Mouse (Mus musculus): ENCODE results near the gene Myo18b.

Gene Myo18b

GRCm38 (mm10) chr5:112822426-112822825 lies 73.7 kb downstream of the Myo18b start:
- in situ Hi-C loops (cut with MboI, MseI), result no loop called here

GRCm38 (mm10) chr5:112815051-112815450 lies 81.1 kb downstream of the Myo18b start:
- in situ Hi-C loops (cut with MboI, MseI), result no loop called here

GRCm38 (mm10) chr5:112807629-112808028 lies 88.5 kb downstream of the Myo18b start:
- in situ Hi-C loops (cut with MboI, MseI), result no loop called here

DNA sequence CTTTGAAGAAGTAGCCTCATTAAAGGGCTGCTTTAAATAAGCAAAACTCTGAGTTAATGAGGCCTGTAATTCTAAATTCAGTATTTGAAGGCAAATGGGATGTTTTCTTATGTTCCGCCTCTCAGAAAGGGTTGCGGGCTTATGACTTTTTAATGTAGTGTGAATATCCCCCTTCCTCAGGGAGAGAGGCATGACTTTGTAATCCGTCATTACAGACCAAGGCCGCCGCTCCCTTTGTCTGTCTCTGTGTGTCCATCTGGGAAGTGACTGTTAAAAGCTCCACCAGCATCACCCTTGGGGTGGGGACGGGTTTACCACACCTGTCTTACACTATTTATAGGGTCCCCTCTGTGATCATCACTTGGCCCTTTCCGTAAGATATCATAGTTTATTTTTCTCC lies 100.1 kb downstream of the Myo18b start:
- in situ Hi-C loops (cut with MboI, MseI), result no loop called here

GRCm38 (mm10) chr5:112791792-112792780 lies 104.1 kb downstream of the Myo18b start:
- in situ Hi-C loops (cut with MboI, MseI), result no loop called here

- in situ Hi-C loops (cut with MboI, MseI), result no loop called here
Measured at GRCm38 (mm10) chr5:112790376-112791111, 105.6 kb downstream of the Myo18b start.

DNA sequence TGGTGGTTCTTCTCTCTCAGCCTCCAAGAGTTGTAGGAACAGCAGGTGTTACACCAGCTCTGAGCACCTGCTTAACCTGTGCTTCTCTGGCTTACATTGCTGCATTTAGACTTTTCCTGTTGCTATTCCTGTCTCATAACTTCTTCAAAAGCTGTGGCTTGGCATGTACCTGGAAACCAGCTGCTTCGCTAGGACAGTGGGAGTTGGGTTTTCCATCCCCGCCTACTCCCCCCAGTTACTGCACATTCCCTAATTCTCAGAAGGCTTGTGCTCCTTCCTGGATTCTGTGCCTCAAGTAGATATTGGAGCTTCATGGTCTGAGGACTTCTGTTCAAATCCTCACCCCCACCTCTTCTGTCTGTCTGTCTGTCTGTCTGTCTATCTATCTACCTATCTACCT lies 107.7 kb downstream of the Myo18b start:
- in situ Hi-C loops (cut with MboI, MseI), result no loop called here

DNA sequence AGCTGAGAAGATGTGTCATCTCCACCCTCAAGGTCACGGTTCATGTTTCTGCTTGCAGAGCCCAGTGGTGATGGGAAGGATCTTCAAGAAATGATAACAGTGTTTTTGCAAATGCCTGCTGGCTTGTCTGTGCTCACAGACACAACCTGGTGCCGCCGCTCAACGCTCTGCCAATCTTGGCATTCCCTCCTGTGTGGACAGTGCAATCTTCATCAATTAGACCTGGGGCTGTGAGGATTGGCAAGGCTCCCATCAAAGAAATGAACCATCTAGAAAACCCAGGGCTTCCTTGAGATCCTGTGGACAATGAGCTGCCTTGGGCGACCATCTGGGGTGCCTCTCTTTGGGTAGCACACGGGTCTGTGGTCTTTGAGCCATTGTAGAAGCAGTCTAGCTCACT lies 109.4 kb downstream of the Myo18b start:
- in situ Hi-C loops (cut with MboI, MseI), result no loop called here

GRCm38 (mm10) chr5:112786031-112786430 lies 110.1 kb downstream of the Myo18b start:
- in situ Hi-C loops (cut with MboI, MseI), result no loop called here

DNA sequence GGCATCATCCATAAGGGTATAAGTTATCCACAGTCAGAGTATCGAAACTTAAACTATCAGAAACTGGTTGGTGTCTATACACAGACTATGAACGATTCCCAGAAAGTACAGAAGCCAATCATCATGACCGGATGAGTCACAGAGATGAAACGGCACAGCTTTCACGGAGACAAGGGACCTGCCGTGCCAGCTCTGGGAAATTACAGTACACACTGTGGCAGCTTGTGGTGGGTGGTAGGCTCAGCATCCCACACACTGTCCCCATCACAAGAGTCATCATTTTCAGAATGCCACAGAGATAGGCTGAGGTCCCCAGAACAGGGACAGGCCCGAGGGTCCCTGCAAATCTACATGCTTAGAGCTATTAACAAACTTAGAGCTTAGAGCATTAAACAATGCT lies 114.4 kb downstream of the Myo18b start:
- in situ Hi-C loops (cut with MboI, MseI), result no loop called here

DNA sequence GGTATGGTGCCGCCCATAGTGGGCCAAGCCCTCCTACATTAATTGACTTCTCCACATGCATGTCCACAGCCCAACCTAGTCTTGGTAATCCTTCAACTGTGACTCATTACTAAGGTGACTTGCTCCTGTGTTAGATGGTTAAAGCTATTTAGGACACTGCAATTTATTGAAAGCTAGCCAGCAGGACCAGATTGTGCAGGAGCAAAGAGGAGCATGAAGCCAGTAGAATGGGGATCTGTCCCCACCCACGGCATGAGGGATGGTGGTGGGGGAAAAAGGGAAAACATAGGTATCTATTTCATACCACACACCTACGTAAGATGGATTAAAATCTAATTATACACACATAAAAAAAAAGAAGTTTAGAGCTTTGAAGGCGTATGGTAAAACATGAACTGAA lies 114.9 kb downstream of the Myo18b start:
- in situ Hi-C loops (cut with MboI, MseI), result no loop called here

DNA sequence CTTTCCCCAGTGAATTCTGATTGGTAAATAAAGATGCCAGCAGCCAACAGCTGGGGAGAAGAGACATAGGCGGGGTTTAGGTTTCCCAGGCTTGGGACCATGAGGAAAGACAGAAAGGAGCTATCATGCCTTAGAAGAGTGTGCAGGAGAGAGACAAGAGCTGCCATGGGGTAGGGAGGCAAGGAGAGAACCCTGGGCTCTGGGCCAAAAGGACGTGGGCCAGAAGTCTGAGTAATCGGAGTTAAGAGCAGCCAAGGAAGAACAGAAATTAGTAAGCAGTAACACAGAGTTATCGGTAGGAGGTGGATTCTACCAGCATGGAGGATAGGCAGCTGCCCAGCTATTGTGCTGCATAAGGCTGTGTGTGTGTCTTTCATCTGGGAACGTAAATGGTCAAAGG lies 115.8 kb downstream of the Myo18b start:
- in situ Hi-C loops (cut with MboI, MseI), result no loop called here

DNA sequence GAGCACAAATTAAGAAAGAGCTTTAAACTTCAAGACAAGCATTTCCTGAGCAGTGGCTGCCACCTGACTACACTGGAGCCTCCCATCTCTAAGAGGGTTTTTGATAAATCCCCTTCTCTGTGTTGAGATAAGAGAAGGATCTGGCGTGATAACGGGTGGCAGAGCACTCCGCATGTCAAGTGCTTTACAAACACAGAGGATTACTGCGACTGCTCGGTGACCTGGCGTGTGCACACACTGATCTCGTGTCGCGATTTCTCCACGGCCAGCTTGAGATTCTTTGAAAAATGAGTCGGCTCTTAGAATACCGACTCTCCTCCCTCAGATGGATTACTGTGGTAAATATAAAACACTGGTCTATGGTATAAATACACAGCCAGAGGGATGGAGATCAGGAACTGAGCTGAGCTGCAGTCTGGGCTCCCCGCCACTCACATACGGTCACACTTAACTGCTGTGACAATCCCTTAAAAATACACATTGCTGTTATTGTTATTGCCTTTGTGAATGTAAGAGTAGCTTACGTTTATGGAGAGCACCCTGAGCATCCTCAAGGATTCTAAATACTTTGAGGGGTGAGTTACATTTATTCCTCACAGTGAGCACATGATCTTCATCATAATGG lies 119.3 kb downstream of the Myo18b start:
- in situ Hi-C loops (cut with MboI, MseI), result no loop called here

DNA sequence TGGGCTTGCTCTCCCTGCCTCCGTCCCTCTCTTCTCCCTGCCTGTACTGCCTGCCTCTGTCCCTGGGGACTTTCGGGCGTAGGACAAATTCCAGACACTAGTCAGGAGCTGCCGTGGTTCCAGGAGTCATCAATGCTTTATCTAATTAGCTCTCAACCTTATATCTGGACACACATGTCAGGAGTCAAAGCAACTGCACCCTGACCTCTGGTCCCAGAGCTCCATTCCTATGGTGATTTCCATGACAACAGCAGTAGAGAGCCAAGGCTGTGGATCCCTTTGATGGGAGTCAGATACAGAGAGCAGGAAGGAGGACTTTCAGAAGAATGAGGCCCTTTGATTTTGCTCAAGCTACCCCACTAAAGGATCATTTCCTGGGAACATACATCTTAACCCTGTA lies 122.7 kb downstream of the Myo18b start:
- in situ Hi-C loops (cut with MboI, MseI), result no loop called here

GRCm38 (mm10) chr5:112771376-112771901 lies 124.7 kb downstream of the Myo18b start:
- in situ Hi-C loops (cut with MboI, MseI), result no loop called here

- in situ Hi-C loops (cut with MboI, MseI), result no loop called here
Measured at GRCm38 (mm10) chr5:112769721-112770119, 126.4 kb downstream of the Myo18b start.

DNA sequence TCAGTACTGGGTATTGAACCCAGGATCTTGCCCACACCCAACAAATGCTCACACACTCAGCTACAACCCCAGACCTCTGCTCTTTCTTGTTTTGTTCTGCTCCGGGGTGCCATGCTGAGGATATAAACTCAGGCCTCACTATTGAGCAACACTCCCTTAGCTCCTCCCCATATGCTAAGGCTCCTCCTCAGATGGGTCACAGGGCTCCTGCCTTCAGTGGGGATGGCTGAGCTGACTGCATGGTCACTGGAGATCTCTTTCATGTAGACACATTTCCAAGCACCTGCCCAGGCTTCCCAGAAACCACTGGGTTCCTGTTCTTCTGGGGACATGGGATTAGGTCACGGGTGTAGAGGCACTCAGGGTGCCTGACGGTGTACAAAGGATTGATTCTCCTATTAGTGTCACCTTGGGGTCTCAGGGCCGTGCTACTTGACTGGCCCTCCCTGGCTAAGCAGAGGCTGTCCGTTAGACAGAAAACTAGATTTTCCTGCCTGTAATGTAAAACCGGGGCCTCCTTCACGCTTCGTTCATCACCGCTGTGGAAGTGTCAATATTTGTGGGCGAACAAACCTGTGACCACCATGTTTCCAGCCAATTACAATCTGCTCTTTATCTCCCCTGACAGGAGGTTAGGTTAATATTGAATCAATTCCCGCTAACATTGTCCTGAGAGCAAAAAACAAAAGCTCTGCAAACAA lies 127.0 kb downstream of the Myo18b start:
- in situ Hi-C loops (cut with MboI, MseI), result no loop called here

DNA sequence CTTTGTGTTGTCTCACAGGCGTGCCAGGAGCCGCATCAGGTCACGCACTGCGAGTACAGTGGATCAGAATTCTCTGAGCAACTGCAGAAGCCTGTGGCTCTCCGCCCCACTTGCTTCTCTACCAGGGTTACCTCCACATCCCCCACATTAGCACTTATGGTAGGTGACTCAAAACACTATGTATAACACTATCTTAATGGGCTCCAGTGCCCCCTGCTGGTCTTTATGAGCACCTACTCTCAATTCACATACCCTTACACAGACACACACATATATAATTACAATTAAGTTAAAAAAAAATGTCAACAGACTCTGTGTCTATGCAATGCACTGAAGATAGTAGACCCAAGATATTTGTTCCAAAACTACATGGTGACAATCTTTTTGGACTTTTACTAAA lies 127.6 kb downstream of the Myo18b start:
- in situ Hi-C loops (cut with MboI, MseI), result no loop called here

GRCm38 (mm10) chr5:112761415-112762075 lies 134.6 kb downstream of the Myo18b start:
- in situ Hi-C loops (cut with MboI, MseI), result no loop called here

DNA sequence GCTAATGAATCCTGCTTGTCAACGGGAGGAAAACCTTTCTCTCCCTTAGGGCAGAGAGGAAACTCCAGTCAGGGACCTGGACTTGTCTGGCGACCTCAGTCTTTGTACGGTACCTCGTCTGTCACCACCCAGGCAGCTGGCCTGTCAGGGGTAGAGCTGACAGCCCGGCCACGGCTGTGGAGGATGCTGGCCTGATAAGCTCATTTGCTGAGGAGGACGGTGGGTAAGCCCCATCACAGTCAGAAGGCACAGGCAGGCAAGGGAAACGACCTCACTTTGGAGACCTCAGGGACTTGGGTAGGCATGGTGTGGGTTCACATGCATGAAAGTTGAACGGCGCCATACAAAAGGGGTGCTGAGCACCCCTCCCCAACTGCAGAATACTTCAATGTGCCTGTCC lies 140.6 kb downstream of the Myo18b start:
- in situ Hi-C loops (cut with MboI, MseI), result no loop called here

DNA sequence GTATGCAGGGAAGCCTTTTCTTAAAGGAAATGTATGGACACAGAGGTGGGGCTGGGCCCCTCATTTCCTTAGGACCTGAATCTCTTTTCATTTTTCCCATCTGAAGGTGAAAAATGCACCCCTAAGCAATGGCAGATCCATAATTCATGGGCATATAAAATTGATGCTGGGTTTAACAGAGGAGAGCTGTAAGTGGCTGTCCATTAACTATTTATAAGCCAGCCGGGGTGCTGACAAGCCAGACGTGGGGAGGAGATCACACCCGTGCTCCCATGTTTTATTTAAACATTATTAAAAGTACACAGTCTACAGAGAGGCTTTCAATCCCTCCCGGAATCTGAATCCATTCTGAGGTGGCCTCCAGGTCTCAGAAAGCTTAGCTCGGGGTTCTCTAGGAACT lies 146.5 kb downstream of the Myo18b start:
- in situ Hi-C loops (cut with MboI, MseI), result no loop called here
